Mouse (Mus musculus) layer of hippocampus, adult 8-10 months (tissue): ENCODE measurements at regions not wholly inside any gene's neighbourhood (a gene's known extent, or its start where the extent isn't known, plus 50 kb on each side); places are given as distances from the start of the nearest gene placed in this dataset.

Experiments
- DNase-seq, 2 experiments: peaks; one replicate each; pipeline ENCODE4 v3.0.0; 2022; ENCODE audit warnings: low spot score in 2 of 2

DNA sequence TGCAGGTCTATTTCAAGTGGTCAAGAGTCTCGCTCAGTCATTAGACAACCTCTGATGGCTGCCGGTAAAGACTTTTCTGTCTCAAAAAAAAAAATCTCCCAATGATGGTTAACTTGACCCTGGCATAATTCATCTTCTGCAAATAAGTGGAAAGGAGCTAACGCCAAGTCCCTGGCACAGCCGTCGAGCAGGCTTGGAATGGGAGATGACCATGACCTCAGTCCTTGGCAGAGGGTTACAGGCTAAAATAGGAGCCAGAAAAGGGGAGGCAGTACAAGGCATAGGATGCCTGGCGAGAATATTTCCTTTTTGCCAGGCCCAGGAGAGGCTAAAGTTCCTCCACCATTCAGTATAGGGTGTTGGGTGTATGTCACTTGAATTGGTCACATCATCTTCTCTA is 69.2 kb upstream of the Gdf10 start:
- no peak for DNase-seq

DNA sequence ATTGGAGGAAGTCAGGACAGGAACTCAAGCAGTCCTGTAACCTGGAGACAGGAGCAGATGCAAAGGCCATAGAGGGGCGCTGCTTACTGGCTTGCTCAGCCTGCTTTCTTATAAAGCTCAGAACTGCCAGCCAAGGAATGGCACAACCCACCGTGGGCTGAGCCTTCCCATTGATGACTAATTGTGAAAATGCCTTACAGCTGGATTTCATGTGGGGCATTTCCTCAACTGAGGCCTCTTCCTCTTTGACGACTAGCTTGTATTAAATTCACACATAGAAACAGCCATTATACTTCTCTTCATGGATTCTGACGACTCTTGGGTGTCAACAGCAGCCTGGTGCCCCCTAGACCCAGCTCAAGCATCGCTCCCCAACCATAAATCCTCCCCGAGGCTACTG is 66.4 kb upstream of the Gdf10 start:
- no peak for DNase-seq

DNA sequence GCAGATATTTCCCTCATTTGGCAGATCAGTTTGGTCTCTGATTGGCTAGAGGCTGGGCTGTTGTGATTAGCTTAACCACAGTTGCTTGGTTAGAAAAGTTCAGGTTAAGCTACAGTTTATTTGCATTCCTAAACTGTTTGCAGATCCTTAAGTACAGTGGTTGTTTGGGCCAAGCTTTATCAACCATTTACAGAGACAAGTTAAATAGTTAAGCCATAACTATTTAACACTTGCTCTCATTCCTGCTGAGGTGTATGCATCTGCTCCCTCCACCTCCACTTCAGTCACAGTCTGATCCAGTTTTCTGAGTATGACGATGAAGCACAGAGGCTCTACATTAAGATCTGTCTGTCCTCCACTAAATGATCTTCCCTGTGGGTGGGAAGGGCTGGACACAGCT is 58.6 kb upstream of the Gdf10 start:
- no peak for DNase-seq

DNA sequence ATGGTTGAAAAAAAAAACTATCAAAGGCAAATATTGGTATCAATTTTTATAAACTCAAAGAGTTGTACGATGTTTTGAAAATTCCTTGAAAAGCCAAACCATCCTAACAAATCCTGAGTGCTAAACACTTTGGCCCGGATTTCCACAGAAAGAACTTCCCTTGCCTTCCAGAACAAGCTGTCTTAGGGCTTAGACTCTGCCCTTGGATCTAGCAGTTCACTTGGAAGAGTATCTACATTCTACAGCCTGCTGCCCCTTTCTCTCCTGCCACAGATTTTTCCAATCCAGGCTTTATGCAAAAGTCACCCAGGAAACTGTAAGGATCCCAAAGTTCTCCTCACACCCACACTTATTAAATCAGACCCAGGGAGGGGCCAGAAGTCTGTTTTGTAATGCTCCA is 57.6 kb upstream of the Gdf10 start:
- no peak for DNase-seq

DNA sequence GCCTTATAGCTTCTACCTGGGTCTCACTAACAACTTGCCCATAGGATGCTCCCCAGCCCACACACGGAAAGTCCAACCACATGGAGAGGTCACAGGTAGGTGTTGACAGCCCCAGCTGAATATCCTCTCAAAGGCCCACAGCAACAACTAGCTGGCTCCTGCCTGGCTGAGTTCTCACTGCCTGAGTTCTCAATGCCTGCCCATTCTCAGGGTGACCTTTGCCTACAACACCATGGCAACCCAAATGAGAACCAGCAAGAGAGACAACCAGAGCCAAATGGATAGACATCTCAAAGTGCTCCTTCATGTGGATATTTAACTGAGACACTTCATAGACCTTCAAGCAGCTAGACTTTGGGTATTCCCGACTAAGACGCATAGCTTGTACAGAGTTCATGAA is 55.7 kb upstream of the Gdf10 start:
- DNase-seq = no peak
